Mouse (Mus musculus) lung, adult 18-20 months (tissue): ENCODE measurements around the gene Taf15.

Experiments
- DNase-seq, 2 experiments: peaks; one replicate each; pipeline ENCODE4 v3.0.0; 2022; ENCODE audit warnings: mixed read lengths in 2 of 2

Gene Taf15

GRCm38 (mm10) chr11:83457912-83458601, 14.8 kb upstream of the Taf15 start:
- no peak for DNase-seq

GRCm38 (mm10) chr11:83461462-83462027, 11.3 kb upstream of the Taf15 start:
- DNase-seq, result no peak

DNA sequence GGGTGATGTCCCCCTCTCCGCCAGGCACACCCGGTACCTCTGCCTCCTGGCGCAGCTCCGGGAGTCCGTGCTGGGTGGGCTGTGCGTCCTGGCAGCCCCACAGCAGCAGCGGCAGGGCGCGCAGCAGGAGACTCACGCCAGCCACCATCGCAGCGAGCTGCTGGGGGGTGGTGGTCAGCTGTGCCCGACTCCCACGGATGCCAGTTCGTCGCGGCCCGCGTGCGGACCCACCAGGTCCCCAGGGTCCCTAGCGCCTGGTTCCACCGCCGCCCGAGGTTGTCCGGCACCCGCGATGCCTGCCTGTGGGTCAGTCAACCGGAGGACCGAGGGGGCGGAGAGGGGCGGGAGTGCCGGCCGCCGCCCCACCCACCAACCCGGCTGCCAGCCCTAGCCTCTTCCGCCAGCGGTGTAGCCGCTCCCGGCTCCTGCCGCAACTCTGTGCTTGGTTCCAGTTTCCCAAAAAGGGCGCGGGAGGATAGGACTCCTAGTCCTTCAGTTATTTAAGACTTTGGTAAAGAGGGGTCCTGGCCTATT, 10.1 kb upstream of the Taf15 start, which contains the start of gene Mmp28:
Mmp28 (minus strand) TSS at position 361 of the 534 bp plus-strand sequence.
- peak; percentile 76 to 79 for DNase-seq

GRCm38 (mm10) chr11:83465976-83466375, 6.9 kb upstream of the Taf15 start:
- peak; percentile 79 to 86 for DNase-seq

- DNase-seq, result peak; percentile 73 to 83
Measured at GRCm38 (mm10) chr11:83467120-83467652, 5.7 kb upstream of the Taf15 start.

GRCm38 (mm10) chr11:83468765-83469164, 4.1 kb upstream of the Taf15 start:
- DNase-seq, result no peak

- DNase-seq, result no peak
Measured at GRCm38 (mm10) chr11:83471766-83472165, 1.1 kb upstream of the Taf15 start.

- DNase-seq, result peak in 1 of 2 experiments; percentile 30
Measured at GRCm38 (mm10) chr11:83473235-83474016, 540 bp downstream of the Taf15 start.

GRCm38 (mm10) chr11:83491488-83491887, 18.6 kb downstream of the Taf15 start:
- no peak for DNase-seq

DNA sequence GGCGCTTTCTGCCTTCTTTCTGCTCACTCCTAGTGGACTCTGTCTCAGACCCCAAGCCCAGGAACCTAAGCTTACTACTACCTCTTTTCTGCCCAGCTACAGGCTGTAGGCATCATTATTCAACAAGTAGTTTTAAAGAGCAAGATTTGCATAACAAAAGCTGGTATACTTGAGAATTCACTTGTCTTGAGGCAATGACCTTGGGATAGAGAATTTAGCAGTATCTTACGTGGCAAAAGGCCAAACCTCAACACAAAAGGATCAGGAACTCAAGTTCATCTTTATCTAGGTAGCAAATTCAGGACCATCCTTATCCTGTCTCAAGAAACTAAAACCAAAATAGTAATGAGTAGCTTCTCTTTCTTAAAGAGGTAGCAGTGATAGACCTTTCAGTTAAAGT, 22.7 kb downstream of the Taf15 start:
- no peak for DNase-seq

DNA sequence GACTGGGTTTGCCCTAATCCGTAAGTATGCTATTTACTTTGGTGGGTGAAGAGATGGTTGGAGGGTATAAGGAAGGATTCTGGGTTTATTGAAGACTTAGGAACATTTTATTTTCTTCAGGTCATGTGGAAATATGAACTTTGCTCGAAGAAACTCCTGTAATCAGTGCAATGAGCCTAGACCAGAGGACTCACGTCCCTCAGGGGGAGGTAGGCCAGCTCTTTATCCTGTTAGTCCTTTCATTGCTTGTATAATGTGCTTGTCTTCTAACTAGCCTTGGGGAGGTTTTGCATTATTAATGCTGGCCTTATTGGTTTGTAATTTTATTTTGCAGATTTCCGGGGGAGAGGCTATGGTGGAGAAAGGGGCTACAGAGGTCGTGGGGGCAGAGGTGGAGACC, 31.4 kb downstream of the Taf15 start:
- no peak for DNase-seq

- no peak for DNase-seq
Measured at GRCm38 (mm10) chr11:83509521-83509920, 36.6 kb downstream of the Taf15 start.

GRCm38 (mm10) chr11:83517153-83517552, 44.3 kb downstream of the Taf15 start:
- no peak for DNase-seq

DNA sequence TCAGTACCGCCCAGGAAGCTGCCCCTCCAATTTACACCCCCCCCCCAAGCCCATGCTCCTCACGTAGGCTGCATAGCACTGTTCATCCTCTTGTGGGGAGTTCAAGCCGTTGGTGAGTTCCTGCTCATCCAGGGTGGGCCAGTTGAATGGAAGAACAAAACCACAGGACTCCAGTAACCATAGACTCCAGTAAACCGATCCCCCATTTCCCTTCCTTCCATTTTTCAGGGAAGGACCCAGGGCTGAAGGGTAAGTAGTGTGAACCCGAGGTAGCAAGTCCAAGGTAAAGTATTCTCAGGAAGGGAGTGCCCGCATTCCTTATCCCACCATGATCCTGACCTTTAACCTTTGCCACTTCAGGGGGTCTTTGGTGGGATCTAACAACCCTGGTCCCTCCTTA, 45.5 kb downstream of the Taf15 start:
- DNase-seq, result no peak

GRCm38 (mm10) chr11:83522075-83522474, 49.2 kb downstream of the Taf15 start, which contains the start of gene Heatr9:
Gene Heatr9 (minus strand): TSS chr11:83522175.
- no peak for DNase-seq

GRCm38 (mm10) chr11:83529024-83529423, 56.1 kb downstream of the Taf15 start:
- DNase-seq, result no peak

DNA sequence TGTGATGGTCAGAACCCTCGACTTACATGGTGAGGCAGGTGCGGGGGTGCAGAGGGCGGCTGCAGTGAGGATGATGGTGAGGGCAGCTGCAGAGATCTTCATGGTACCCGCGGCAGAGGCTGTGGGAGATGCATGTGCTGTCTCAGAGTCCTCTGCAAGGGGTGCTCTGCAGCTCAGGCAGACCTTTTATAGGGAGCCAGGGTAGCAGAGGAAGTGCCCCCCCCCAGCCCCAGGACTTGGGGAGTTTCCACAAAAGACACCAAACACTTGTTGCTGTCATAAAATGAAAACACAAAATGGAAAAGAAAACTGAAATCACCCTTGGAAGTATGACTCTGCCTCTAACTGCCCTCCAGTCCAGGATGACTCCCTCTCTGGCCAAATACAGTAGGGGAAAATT, 57.5 kb downstream of the Taf15 start, which contains the start of gene Ccl5:
Ccl5 (minus strand) TSS at position 159 of the 400 bp plus-strand sequence.
- DNase-seq, result no peak

DNA sequence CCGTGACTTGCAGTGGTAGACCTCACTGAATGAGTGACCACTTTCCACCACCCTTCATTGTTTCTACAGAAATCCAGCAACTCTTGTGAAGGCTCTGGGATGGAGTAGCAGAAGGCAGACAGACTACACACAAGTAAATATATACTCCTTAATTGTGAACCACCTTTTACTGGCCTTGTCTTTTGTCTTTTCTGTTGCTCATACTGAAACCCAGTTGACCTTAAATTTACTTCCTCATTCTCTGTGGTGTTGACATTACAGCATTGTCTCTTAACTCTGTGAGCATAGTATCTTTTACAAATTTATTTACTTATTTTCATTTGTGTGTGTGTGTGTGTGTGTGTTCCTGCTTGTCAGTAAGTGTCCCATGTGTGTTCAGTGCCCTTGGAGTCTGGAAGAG, 60.3 kb downstream of the Taf15 start:
- no peak for DNase-seq

- no peak for DNase-seq
Measured at GRCm38 (mm10) chr11:83534143-83534542, 61.3 kb downstream of the Taf15 start.

- peak; percentile 72 to 77 for DNase-seq
Measured at GRCm38 (mm10) chr11:83534609-83535423, 61.9 kb downstream of the Taf15 start.

GRCm38 (mm10) chr11:83536831-83537230, 63.9 kb downstream of the Taf15 start:
- DNase-seq, result no peak

DNA sequence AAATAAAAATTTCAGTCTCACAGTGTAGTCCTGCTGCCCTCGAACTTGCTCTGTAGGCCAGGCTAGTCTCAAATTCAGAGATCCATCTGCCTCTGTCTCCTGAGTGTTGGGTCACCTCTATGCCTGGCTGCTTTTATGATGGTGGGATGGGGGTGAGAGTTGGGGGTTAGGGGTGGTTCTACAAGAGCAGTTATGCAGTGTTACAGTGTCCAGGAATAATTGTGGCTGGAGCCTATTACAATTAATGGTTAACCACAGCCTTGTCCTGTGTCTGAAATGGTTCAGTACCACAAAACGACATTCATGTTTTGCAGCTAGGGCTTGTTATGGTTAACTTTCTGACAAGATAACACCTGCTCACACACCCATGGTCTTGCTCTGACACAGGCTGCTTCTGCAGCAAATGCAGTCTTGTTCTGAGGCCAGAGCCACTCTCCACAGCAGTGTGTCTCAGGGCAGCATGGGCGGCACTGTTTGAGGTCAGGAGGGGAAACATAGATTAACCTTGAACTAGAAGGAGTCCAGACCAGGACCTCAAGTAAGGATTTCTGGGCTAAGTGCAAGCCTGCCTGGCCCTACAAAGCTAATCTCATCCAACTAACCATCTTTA, 65.9 kb downstream of the Taf15 start:
- DNase-seq, result no peak
